Mouse (Mus musculus): Measurements from ENCODE around the gene Rnf166.

Rnf166 gene

DNA sequence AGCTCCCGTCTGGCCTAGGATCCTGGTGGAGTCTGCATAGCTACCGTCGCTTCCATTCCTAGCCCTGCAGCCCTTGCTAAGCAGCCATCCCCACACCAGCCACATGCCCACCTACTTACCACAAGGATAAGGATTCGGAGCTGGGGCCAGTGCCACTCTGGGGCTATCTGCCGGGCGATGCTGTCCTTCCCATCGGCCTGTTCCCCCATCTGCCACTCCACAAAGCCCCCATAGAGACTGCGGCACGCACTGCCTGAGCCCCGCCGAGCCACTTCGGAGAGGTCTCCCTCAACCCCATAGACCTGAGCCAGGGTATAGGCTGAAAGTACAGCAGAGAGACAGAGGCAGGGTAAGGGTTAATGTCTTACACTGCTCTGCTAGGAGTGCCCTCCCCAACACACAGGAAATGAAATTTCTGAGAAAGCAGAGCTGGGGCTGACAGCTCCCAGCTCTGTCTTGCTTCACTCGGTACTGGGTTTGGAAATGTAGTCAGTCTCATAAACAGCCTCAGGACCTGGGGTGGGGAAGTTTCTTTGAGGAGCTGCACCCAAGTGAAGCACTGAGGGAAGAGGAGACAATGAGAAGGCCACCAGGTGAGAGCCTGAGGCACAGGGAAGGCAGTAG, 38.0 kb downstream of the Rnf166 start:
- DNase-seq (ENCODE audit: low spot score in 2 of 2) = no peak

GRCm38 (mm10) chr8:122436586-122437125, 39.2 kb downstream of the Rnf166 start:
- no peak for DNase-seq (ENCODE audit: low spot score in 2 of 2)

DNA sequence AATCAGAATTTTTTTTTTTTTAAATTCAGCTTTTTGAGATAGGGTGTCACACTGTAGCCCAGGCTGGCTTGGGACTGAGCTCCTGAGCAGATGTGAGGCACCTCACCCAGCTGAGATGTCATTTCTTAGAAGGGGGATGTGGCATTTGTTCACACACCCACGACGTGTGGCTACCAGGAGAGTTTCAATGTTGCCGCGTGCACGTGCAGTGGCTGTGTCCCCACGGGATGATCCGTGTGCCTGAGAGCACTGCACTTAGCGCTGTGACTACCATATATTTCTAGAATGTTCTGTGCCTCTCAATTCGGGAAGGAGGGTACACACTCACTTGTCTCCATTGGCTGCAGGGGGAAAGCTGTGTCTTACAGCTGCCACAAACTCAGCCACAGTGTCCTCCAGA, 39.7 kb downstream of the Rnf166 start:
- no peak for DNase-seq (ENCODE audit: low spot score in 2 of 2)

DNA sequence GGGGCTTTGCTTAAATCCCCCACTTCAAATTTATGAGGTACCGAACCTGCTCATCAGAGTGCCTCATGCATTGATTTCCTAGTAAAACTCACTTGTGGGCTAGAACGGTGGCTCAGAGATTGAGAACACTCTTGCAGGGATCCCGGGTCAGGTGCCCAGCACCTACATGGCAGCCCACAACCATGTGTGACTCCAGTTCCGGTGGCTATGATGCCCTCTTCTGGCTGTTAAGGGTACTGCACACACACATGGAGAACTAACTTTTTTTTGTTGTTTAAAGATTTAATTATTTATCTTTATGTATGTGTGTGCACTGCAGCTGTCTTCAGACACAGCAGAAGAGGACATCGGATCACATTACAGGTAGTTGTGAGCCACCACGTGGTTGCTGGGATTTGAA, 40.5 kb downstream of the Rnf166 start:
- DNase-seq (ENCODE audit: low spot score in 2 of 2) = no peak

DNA sequence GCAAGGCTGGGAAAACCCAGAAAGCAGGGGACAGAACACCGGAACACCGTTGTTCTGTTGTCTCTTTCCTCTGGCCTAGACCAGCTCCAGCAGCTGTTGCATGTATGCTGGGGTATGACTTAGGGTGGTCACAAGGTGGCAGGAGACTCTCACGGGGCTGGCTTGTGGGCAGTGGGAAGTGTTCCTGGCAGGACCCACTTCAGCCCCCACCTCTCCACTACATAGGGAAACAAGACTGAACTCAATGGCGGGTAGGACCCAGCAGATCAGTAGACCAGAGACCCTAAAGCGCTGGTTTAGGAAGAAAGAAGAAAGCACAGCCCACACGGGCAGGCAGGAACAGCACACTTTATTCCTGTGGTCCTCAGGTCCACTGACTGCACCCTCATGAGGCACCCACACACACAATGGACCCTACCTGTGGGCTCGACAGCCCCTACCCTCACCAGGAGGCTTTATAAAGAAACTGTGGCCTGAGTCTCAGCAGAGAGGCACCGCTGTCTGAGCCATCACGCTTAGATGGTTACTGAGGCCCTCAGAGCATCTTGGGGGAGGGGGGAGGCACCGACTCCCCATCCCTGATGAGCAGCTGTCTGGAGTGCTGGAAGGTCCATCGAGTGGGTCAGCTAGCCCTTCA, 42.5 kb downstream of the Rnf166 start:
- DNase-seq (ENCODE audit: low spot score in 2 of 2) = no peak

DNA sequence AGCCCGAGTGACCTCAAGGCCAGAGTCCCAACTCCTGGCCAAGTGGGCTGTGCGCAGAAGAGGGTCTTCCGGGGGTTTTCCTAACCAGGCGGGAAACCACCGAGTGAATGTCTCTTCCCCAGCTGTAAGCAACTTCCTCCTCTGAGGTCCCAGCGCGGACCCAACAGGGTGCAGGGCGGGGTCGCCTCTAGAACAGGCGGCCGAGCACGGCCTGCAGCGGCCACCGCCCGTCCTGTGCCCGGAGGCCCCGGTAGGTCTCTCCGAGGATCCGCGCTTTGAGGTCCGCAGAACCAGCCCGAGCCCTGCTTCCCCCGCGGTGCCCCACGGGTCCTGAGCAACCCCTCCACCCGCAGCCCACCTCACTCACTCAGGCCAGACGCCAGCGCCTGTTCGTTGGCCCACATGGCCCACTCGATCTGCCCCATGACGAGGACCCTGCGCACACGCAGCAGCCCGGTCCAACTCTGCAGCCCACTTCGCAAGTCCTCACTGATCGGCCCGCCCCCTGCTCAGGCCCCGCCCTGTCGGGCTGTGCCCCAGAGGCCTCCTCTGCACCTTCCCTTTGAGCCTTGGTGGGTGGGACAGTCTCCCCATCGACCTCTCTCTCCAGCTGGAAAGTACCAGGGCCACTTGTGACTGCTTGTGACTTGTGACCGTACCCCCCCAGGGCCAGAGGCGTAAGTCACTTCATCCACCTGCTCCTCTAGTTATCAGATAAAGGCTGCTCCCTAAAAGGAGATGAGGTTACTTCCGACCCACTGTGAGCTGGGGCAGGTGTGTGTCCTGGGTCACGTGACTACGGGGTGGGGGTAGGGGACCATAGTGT, 43.2 kb downstream of the Rnf166 start, which contains the start of gene Cyba:
Cyba (minus strand) TSS at position 488 of the 826 bp plus-strand sequence.
- no peak for DNase-seq (ENCODE audit: low spot score in 2 of 2)

GRCm38 (mm10) chr8:122431694-122432442, 44.0 kb downstream of the Rnf166 start:
- no peak for DNase-seq (ENCODE audit: low spot score in 2 of 2)

DNA sequence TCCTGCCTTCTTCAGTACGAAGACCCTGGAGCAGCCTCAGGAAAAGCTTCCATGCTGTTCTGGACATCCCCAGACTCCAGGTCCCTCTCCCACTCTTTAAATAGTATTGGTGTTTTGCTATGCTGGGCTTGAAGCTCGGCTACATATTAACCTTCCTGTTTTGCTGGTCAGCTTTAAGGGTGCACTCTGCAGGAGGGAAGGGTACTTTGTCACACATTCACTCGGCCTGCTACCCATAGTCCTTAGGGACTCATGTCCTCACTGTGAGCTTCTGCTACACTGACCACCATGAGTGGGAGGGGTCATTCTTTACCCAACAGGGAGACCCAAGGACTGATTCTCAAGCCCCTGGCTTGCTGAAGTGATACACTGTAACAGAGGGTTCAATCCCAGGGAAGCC, 45.2 kb downstream of the Rnf166 start:
- DNase-seq (ENCODE audit: low spot score in 2 of 2) = no peak

- no peak for DNase-seq (ENCODE audit: low spot score in 2 of 2)
Measured at GRCm38 (mm10) chr8:122430058-122430636, 45.7 kb downstream of the Rnf166 start.

DNA sequence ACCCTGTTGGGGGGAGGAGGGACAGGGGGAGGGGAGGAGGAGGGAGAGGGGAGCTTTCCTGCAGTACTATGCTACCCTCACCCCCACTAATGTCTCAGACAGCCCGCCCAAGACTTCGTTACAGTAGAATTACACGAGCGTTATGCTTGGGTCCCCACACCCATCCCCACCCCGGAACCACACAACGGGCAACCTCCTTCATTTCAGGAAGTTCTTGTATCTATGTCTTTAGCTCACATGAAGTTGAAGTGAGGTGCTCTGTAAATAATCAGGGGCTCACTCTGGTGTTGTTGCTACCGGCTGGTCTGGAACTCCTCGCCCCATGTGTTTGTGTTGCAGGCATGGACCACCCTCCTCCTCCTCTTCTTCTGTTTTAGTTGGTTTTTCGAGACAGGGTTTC, 47.7 kb downstream of the Rnf166 start:
- no peak for DNase-seq (ENCODE audit: low spot score in 2 of 2)

GRCm38 (mm10) chr8:122427607-122428006, 48.3 kb downstream of the Rnf166 start:
- no peak for DNase-seq (ENCODE audit: low spot score in 2 of 2)

- no peak for DNase-seq (ENCODE audit: low spot score in 2 of 2)
Measured at GRCm38 (mm10) chr8:122426145-122426544, 49.7 kb downstream of the Rnf166 start.

GRCm38 (mm10) chr8:122423659-122424058, 52.2 kb downstream of the Rnf166 start:
- DNase-seq (ENCODE audit: low spot score in 2 of 2) = no peak

GRCm38 (mm10) chr8:122423217-122423616, 52.6 kb downstream of the Rnf166 start:
- DNase-seq (ENCODE audit: low spot score in 2 of 2) = no peak

GRCm38 (mm10) chr8:122421376-122422070, 54.3 kb downstream of the Rnf166 start, which contains the start of gene Il17c:
Gene Il17c, plus strand, starts transcription at chr8:122422020.
- DNase-seq (ENCODE audit: low spot score in 2 of 2) = no peak

DNA sequence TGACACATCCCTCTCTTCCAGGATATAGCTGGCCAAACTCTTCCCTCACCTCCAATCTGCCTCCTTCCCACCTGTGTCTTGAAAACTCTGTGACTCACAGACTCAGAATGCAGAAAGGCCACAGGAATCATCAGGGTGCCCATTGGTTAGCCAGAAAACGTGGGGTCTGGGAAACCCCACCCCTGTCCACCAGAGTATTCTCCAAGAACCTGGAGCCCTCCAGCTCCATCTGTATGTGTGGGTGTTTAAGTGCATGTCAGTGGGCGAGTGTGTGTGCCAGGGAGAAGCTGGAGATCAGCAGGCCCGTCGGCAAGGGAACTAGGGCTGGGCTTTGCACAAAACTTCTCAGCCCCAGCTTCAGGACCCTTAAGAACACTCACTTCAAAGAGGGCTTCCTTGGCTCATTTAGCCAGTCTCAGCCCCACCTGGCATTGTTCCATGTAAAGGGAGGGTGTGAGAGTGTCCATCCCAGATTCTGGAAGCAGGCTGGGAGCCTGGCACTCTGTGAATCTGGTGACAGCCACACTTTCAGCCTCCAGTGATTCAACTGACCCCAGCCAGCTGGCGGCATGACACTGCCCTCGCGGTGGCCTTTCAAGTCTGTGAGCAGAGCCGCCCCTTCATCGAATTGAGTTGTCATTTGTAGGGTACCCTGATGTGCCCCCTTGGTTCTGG, 55.8 kb downstream of the Rnf166 start:
- DNase-seq (ENCODE audit: low spot score in 2 of 2) = peak; percentile 53 to 69
